8 mouse cellular contexts compared by ENCODE assay signal in genomic region chr11:109611303-109612149, GRCm38 (mm10). TPM values are rescaled to one million over a fixed set of nuclear protein-coding genes. Genes with fewer than 3 reads are reported as not detected.
DNase-seq lines count a peak whose midpoint lies in the region; ATAC-seq lines count a peak whose summit lies in the region.

Wipi1 (minus strand) TSS chr11:109611967.

- H3K4me2 ChIP-seq in forebrain, embryonic 14.5 days (ENCODE audit: low read length), result peak within 1 kb of the TSS; percentile 84
- peak within 1 kb of the TSS; percentile 82 for H3K4me2 ChIP-seq in neural tube, embryonic 15.5 days

- intact Hi-C loops in heart, postnatal 14 days (cut with DNase I), result no loop called here

- no peaks in the 10 kb centered on the region for H3K36me3 ChIP-seq in forebrain, embryonic 14.5 days (ENCODE audit: control insufficient read depth, insufficient read depth, low read length)
- no peaks in the 10 kb centered on the region for H3K36me3 ChIP-seq in neural tube, embryonic 15.5 days

- peak; percentile 94 for ATAC-seq in forebrain, embryonic 14.5 days
- peak; percentile 97 for ATAC-seq in neural tube, embryonic 15.5 days (ENCODE audit: low FRiP score)

- no peaks in the 10 kb centered on the region for H3K9me3 ChIP-seq in forebrain, embryonic 14.5 days (replicated peaks; ENCODE audit: control insufficient read depth, low read length)
- H3K9me3 ChIP-seq in neural tube, embryonic 15.5 days (replicated peaks), result no peaks in the 10 kb centered on the region

- peak; percentile 99 for DNase-seq in ES-CJ7 (ENCODE audit: low read depth, low spot score)
- DNase-seq in cerebellum, adult 11 months, result peak; percentile 98
- DNase-seq in forebrain, embryonic 14.5 days (ENCODE audit: low spot score), result peak; percentile 97
- peak; percentile 98 to 99 for DNase-seq in heart, postnatal 14 days
- peak; percentile 99 for DNase-seq in layer of hippocampus, adult 11-12 months (ENCODE audit: low spot score)
- peak; percentile 99 for DNase-seq in lung, adult 18-20 months
- DNase-seq in testis, postnatal 14 days (ENCODE audit: low spot score), result peak; percentile 98

- H3K4me3 ChIP-seq in forebrain, embryonic 14.5 days (ENCODE audit: low read depth, low read length), result peak within 1 kb of the TSS; percentile 68
- peak within 1 kb of the TSS; percentile 83 for H3K4me3 ChIP-seq in neural tube, embryonic 15.5 days (replicated peaks)

- H3K27ac ChIP-seq in forebrain, embryonic 14.5 days (ENCODE audit: low read depth, low read length), result peak within 1 kb of the TSS; percentile 22; the same call in 1 of the 2 replicates
- H3K27ac ChIP-seq in neural tube, embryonic 15.5 days (replicated peaks), result peak within 1 kb of the TSS; percentile 80

- peaks cover 10% of the 10 kb centered on the region; the same call in 1 of the 2 replicates for H3K4me1 ChIP-seq in forebrain, embryonic 14.5 days (ENCODE audit: control insufficient read depth, insufficient read depth, low read length)
- H3K4me1 ChIP-seq in neural tube, embryonic 15.5 days, result peaks cover 28% of the 10 kb centered on the region

- peak within 1 kb of the TSS; percentile 73 for H3K9ac ChIP-seq in forebrain, embryonic 14.5 days (ENCODE audit: low read length)
- H3K9ac ChIP-seq in neural tube, embryonic 15.5 days (replicated peaks), result peak within 1 kb of the TSS; percentile 72

- 1% methylated on average over 58 of the region's 58 CpGs for WGBS in forebrain, embryonic 14.5 days
- under 1% methylated on average over 53 of the region's 58 CpGs for WGBS in neural tube, embryonic 15.5 days

- H3K27me3 ChIP-seq in forebrain, embryonic 14.5 days (replicated peaks; ENCODE audit: control insufficient read depth, insufficient read depth, low read length), result no peaks in the 10 kb centered on the region
- H3K27me3 ChIP-seq in neural tube, embryonic 15.5 days (replicated peaks), result no peaks in the 10 kb centered on the region

RNA-seq across cellular contexts. Expression of gene Wipi1, which starts in this region (rescaled TPM):
- 5.7 and 6.9 TPM in 2 replicates for polyA plus RNA-seq in forebrain, embryonic 14.5 days (2014; fragmentation: Nextera tagmentation; extraction: Ambion mirVana)
- total RNA-seq in heart, postnatal 14 days (2021), result 100 to 1,000 TPM in 1 of 2 experiments, 10 to 100 TPM in 1; 98.4 to 101 TPM
- 16.7 and 22.5 TPM in 2 replicates for polyA plus RNA-seq in neural tube, embryonic 15.5 days (2015; fragmentation: Nextera tagmentation; extraction: Ambion mirVana)

Comparison
In these comparisons a context has a peak if more than half of its experiments do, and no peak if none do; other contexts are left out.
1. Peak in every context shown above with its lines: DNase-seq, ATAC-seq, H3K4me3 ChIP-seq and H3K27ac ChIP-seq.